Mouse (Mus musculus) stomach, embryonic 15.5 days (tissue): ENCODE data around the gene Washc4. TPM values are rescaled to one million over a fixed set of nuclear protein-coding genes. Genes with fewer than 3 reads are reported as not detected.

Experiments used
- ATAC-seq: fragments of 200-750 bp; cut with Nextera tagmentation; 2 replicates; pipeline ENCODE4 v1.8.0; 2017; ENCODE audit warnings: low read depth, moderate number of reproducible peaks, moderate TSS enrichment; ENCODE audit not compliant: insufficient read depth, low FRiP score
- H3K27ac ChIP-seq: fragments of 300-500 bp; sonication (generic); 2 replicates; pipeline ENCODE4 v1.5.1; 2015; ENCODE audit warnings: mild to moderate bottlenecking, inconsistent platforms
- H3K27me3 ChIP-seq: fragments of 300-500 bp; sonication (generic); replicated peaks from 2 replicates; pipeline ENCODE4 v1.6.1; 2015; ENCODE audit warnings: inconsistent platforms
- H3K36me3 ChIP-seq: fragments of 300-500 bp; sonication (generic); 2 replicates; pipeline ENCODE4 v1.6.1; 2015; ENCODE audit warnings: inconsistent platforms
- H3K4me1 ChIP-seq: fragments of 300-500 bp; sonication (generic); 2 replicates; pipeline ENCODE4 v1.6.1; 2015; ENCODE audit warnings: inconsistent platforms
- H3K4me2 ChIP-seq: fragments of 300-500 bp; sonication (generic); 2 replicates; pipeline ENCODE4 v1.6.1; 2015; ENCODE audit warnings: mild to moderate bottlenecking, inconsistent platforms
- H3K4me3 ChIP-seq: fragments of 300-500 bp; sonication (generic); replicated peaks from 2 replicates; pipeline ENCODE4 v1.5.1; 2015; ENCODE audit warnings: inconsistent platforms
- H3K9ac ChIP-seq: fragments of 300-500 bp; sonication (generic); 2 replicates; pipeline ENCODE4 v1.6.1; 2015; ENCODE audit warnings: inconsistent platforms
- H3K9me3 ChIP-seq: fragments of 300-500 bp; sonication (generic); 2 replicates; pipeline ENCODE4 v1.6.1; 2016; ENCODE audit warnings: inconsistent platforms
- WGBS: fragments of 180-500 bp; shearing (Covaris S2); methylation state at CpG from one replicate; pipeline ENCODE4 v1.1.7; 2015; 5-methylcytosine and 5-hydroxymethylcytosine counted together
- polyA plus RNA-seq: library from polyadenylated mRNA; unstranded; fragments of >200 nt; fragmentation: Nextera tagmentation; extraction: Ambion mirVana; gene quantifications from 2 replicates; pipeline ENCODE4 v1.2.1, GENCODE M21; 2015

Washc4 gene
- polyA plus RNA-seq, 1 experiment from 2014 or later = 39.1 TPM

DNA sequence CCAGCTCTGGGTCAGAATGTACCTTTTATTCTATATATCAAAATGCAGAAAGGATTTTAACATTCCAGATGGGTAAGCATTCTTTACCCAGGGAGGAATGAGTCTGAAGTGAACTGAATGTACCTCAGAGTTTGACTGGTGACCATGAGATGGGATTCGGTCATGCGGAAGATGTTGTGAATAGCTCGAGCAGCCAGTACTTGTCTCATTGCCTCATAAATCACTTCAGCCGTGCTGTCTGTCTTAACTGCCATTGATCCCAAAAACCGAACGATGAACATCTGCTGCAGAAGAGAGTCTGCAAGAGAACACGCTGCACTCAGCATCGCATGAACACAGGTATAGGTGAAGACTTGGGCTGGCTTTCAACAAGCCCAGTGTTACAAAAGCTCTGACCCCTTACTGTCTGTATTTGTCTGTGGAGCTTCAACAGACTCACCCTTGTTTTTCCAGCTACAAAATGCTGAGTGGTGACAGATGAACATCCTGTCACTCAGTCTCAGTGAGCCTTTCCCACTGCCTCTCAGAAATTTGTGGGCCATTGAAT is 62.2 kb downstream of the Washc4 start:
- Histone ChIP-seq H3K36me3 (peaks cover 30% of the 10 kb centered on the region), H3K27me3 (no peaks in the 10 kb centered on the region), H3K4me1 (no peaks in the 10 kb centered on the region), H3K4me3 (no peak overlapping the region), H3K4me2 (no peak overlapping the region), H3K9me3 (no peaks in the 10 kb centered on the region), H3K9ac (no peak overlapping the region), H3K27ac (no peak overlapping the region)
- WGBS = 79% methylated on average over 8 of the region's 8 CpGs
- no peak for ATAC-seq

DNA sequence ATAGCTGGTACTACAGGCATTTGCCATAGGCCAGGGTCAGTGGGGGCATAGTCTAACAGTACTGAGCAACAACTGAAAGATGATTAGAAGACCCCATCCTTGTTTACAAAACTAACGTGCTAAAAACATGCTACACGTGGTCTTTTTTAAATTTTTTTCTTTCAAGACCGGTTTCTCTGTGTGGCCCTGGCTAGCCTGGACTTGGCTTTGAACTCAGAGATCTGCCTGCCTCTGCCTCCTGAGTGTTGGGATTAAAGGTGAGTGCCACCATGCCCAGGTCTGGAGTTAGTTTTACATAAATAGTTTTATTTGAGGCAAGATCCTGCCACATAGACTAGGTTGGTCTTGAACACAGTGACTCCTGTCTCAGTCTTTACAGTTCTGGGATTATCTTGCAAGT is 63.6 kb downstream of the Washc4 start:
- Histone ChIP-seq H3K27ac (no peak overlapping the region), H3K9me3 (no peaks in the 10 kb centered on the region), H3K27me3 (no peaks in the 10 kb centered on the region), H3K4me1 (no peaks in the 10 kb centered on the region), H3K9ac (no peak overlapping the region), H3K36me3 (peaks cover 31% of the 10 kb centered on the region), H3K4me3 (no peak overlapping the region), H3K4me2 (no peak overlapping the region)
- WGBS = 90% methylated on average over 3 of the region's 3 CpGs
- no peak for ATAC-seq

DNA sequence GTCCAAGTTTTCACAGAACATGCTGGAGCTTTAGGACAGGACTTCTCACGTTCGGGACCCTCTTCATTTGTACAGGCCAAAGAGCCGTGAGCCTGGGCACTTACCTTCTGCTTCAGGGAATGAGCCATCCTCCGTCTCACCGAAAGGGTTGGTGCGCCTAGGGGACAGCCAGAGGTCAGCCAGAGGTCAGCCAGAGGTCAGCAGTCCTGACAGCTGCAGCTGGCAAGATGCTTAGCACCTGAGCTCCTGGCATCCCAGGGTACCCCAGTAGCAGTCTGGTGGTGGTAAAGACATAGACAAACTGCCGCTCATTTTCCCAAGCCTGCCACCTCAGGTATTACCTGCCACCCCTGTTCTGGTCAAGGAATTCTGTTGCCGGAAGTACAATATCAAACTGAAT is 65.0 kb downstream of the Washc4 start:
- Histone ChIP-seq H3K36me3 (peaks cover 29% of the 10 kb centered on the region), H3K4me3 (no peak overlapping the region), H3K4me1 (no peaks in the 10 kb centered on the region), H3K4me2 (no peak overlapping the region), H3K27ac (no peak overlapping the region), H3K27me3 (no peaks in the 10 kb centered on the region), H3K9me3 (no peaks in the 10 kb centered on the region), H3K9ac (no peak overlapping the region)
- WGBS = 73% methylated on average over 8 of the region's 8 CpGs
- no peak for ATAC-seq

DNA sequence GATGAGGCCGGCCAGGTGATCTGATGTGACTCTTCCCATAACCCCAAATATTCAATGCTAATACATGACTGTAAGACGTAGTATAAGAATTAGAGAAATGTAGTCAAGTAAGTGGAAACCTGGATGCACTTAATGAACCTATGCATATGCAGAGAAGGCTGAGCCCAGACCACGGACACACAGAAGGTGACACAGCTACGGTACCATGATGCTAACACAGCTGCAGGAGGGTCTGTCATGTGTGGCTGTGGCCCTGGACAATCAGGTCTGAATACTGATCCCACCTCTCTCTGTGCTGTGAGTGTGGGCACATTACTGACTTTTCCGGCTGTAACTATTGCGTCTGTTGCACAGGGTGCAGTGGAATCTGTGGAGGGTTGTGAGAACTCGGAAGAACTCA is 67.0 kb downstream of the Washc4 start:
- Histone ChIP-seq H3K4me1 (no peaks in the 10 kb centered on the region), H3K9ac (no peak overlapping the region), H3K4me2 (no peak overlapping the region), H3K9me3 (no peaks in the 10 kb centered on the region), H3K4me3 (no peak overlapping the region), H3K36me3 (peaks cover 23% of the 10 kb centered on the region), H3K27ac (no peak overlapping the region), H3K27me3 (no peaks in the 10 kb centered on the region)
- no peak for ATAC-seq
- whole genome bisulfite sequencing = 90% methylated on average over 7 of the region's 7 CpGs

DNA sequence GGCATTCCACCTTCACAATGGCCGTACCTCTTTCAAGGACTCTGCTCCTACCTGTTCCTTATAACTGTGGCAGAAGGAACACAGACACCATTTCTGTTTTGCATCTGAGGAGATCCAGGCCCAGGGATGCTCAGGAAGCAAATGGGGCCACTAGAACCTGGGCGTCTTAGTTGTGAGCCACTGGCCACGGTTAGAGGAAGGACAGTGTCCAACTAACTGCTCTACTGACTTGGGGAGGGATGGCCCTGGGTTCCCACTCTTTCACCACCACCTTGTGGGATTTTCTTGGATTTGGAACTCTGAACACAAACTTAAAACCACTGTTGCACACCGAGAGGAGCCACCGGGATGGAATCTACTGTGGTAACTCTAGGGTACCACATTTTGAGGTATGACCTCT is 68.3 kb downstream of the Washc4 start:
- no peaks in the 10 kb centered on the region for H3K9me3 ChIP-seq
- ATAC-seq = no peak
- WGBS = 88% methylated on average over 5 of the region's 5 CpGs

DNA sequence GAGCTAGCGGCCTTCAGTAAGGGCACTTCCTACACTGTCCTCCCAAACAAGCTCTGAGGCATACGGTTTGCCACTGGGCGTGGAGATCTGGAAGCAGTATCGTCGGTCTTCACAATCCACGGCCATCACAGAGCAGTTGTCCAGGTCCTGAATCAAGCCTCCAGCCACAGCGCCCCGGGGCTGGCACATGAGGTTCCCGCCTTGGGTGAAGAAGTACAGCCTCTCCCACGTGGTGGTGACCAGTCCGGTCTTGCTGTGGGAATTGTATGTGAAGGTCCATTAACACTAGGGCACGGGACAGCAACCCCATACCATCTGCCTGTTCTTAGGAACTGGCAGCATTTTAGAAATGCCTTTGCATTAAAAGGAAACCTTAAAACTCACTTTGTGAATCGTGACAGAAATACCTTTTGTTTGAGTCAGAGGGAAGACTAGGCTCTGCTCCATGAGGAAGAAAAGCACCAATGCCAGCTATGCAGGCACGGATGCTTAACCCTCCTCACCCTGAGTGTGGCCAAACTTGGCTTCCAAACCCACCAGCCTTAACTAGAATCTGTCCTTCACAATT is 69.2 kb downstream of the Washc4 start:
- H3K27ac ChIP-seq = no peak overlapping the region
- no peaks in the 10 kb centered on the region for H3K9me3 ChIP-seq
- H3K4me3 ChIP-seq = no peak overlapping the region
- H3K9ac ChIP-seq = no peak overlapping the region
- H3K27me3 ChIP-seq = no peaks in the 10 kb centered on the region
- ATAC-seq = no peak
- 91% methylated on average over 14 of the region's 14 CpGs for WGBS
- no peaks in the 10 kb centered on the region for H3K4me1 ChIP-seq
- H3K4me2 ChIP-seq = no peak overlapping the region
- peaks cover 17% of the 10 kb centered on the region for H3K36me3 ChIP-seq

More for the DNA sequence above, 68.3 kb downstream of the Washc4 start:
- H3K4me3 ChIP-seq = no peak overlapping the region
- H3K27ac ChIP-seq = no peak overlapping the region
- H3K4me2 ChIP-seq = no peak overlapping the region
- no peaks in the 10 kb centered on the region for H3K4me1 ChIP-seq
- H3K27me3 ChIP-seq = no peaks in the 10 kb centered on the region
- H3K9ac ChIP-seq = no peak overlapping the region
- peaks cover 23% of the 10 kb centered on the region for H3K36me3 ChIP-seq

DNA sequence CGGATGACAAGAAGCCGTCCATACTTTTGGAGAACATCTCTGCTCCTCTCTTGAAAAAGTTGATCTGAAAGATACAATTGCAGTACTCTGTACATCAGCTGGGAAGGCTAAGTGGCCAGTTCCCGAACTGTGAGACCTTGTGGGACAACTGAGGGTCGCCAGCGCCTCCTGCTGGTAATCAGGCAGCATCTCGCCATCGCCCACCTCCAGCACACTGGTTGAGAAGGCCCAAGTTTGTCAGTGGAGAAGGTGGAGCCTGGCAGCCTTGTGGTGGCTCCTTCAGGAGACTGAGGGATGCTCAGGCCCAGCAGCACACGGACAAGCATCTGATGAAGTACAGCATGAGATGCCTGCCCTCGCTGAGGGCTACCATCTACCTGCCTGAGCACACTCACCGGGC is 73.8 kb downstream of the Washc4 start:
- no peak for ATAC-seq

DNA sequence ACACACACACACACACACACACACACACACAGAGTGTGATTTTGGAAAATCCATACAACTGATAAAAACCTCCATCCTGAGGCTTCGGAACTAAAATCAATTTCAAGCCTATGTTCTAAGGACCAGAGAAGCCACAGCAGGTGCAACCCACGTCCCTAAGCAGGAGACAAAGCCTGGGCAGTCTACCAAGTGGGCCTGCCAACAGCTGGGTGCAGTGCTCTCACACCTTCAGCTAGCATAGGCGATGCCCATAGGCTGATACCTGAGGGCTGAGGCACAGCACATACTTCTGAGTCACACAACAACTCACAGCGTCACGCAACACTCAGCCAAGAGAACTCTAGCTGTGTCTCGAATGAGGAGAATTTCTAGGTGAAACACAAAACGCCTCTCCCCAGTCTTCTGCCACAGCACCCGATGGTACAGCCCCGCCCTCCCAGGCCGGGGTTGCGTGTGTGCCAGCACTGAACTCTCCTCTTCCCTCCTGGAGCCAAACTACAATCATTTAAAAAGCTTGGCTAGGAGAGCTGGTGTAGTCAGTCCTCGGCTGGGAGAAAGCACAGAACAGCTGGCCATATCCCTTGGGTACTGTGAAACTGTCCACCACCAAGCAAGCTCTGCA is 75.4 kb downstream of the Washc4 start:
- no peak overlapping the region for H3K9ac ChIP-seq
- H3K9me3 ChIP-seq = no peaks in the 10 kb centered on the region
- ATAC-seq = no peak
- no peak overlapping the region for H3K27ac ChIP-seq
- peaks cover 8% of the 10 kb centered on the region; the same call in 1 of the 2 replicates for H3K36me3 ChIP-seq
- no peak overlapping the region for H3K4me2 ChIP-seq
- H3K4me1 ChIP-seq = no peaks in the 10 kb centered on the region
- H3K4me3 ChIP-seq = no peak overlapping the region
- 86% methylated on average over 12 of the region's 12 CpGs for WGBS
- no peaks in the 10 kb centered on the region for H3K27me3 ChIP-seq

More for the DNA sequence above, 73.8 kb downstream of the Washc4 start:
- peaks cover 8% of the 10 kb centered on the region; the same call in 1 of the 2 replicates for H3K36me3 ChIP-seq
- H3K4me3 ChIP-seq = no peak overlapping the region
- no peaks in the 10 kb centered on the region for H3K9me3 ChIP-seq
- H3K9ac ChIP-seq = no peak overlapping the region
- no peaks in the 10 kb centered on the region for H3K27me3 ChIP-seq
- H3K4me2 ChIP-seq = no peak overlapping the region
- H3K4me1 ChIP-seq = no peaks in the 10 kb centered on the region
- H3K27ac ChIP-seq = no peak overlapping the region
- WGBS = 59% methylated on average over 10 of the region's 10 CpGs

DNA sequence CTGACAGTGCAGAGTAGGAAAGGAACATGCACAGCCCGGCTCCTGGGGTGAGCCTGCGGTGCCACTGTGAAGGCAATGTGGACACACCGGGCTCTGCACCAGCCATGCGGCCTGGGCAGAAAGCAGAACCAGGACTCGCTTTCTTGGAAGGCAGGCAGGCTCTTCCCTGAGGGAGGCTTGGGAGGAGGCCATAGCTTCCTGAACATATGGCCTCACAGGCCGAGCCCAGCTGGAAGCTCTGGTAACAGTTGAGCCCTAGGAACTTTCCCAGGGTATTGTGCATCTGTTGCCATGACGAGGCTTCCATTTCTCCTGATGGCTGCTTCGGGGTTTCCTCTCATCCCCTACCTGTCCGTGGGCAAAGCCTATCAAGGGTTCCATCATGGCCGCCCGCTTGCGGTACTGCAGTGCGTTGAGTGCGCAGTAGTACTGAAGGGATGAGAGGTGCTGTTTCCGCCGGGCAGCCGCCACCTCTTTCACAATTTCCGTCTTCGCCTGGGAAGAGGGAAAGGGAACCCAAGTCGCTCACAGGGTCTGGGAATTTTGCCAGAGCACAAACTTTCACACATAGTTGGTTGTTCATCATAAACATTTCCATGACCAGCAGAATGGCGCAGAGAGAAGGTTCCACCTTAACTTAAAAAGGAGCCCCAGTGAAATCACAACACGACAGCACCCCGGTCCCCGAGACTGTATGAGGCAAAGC is 77.0 kb downstream of the Washc4 start:
- peaks cover 9% of the 10 kb centered on the region; the same call in 1 of the 2 replicates for H3K36me3 ChIP-seq
- H3K4me3 ChIP-seq = no peak overlapping the region
- H3K9ac ChIP-seq = no peak overlapping the region
- no peak overlapping the region for H3K4me2 ChIP-seq
- H3K27me3 ChIP-seq = no peaks in the 10 kb centered on the region
- no peak for ATAC-seq
- H3K9me3 ChIP-seq = no peaks in the 10 kb centered on the region
- H3K4me1 ChIP-seq = no peaks in the 10 kb centered on the region
- H3K27ac ChIP-seq = no peak overlapping the region
- WGBS = 86% methylated on average over 24 of the region's 24 CpGs

DNA sequence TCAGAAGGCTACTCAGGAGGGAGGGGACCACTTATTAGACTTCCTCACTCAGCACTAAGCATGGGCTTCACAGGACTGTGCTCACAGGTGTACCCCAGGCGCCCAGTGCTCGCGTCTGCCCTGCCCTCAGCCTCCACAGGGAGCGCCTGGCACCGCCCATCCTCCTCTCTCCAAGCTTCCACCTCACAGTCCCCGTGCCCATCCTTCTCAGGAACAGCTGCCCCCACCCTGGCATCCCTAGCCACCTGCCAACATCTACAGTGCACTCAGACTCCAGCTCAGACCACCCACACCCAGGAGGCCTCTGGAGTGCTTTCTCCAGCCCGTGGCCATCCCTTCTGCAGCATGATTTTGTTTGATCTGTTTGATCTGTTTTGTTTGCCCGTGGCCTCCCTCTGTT is 80.5 kb downstream of the Washc4 start:
- H3K36me3 ChIP-seq = peaks cover 16% of the 10 kb centered on the region
- no peak overlapping the region for H3K27ac ChIP-seq
- H3K4me1 ChIP-seq = no peaks in the 10 kb centered on the region
- no peak overlapping the region for H3K4me2 ChIP-seq
- H3K9me3 ChIP-seq = no peaks in the 10 kb centered on the region
- H3K9ac ChIP-seq = no peak overlapping the region
- peak; percentile 34 for ATAC-seq
- no peaks in the 10 kb centered on the region for H3K27me3 ChIP-seq
- no peak overlapping the region for H3K4me3 ChIP-seq
- WGBS = 71% methylated on average over 8 of the region's 8 CpGs

DNA sequence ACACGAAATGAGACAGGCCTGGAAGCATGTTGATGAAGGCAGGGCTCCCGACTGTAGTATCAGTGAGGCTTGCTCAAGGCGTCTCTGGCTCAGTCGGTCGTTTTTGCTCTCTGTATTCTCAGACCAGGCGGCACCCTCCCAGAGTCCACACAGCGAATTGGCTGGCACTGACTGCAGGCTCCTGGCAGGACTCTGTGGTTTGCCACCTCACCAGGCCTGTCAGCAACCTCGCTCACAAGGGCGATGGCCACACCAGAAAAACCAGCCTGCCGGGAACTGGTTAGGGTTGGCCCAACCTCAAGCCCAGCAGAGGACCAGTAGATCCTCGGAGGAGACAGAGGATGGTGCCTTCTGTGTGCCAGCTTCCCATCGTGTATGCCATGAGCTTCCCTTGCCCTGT is 81.3 kb downstream of the Washc4 start:
- H3K9ac ChIP-seq = no peak overlapping the region
- no peak for ATAC-seq
- WGBS = 80% methylated on average over 12 of the region's 12 CpGs

DNA sequence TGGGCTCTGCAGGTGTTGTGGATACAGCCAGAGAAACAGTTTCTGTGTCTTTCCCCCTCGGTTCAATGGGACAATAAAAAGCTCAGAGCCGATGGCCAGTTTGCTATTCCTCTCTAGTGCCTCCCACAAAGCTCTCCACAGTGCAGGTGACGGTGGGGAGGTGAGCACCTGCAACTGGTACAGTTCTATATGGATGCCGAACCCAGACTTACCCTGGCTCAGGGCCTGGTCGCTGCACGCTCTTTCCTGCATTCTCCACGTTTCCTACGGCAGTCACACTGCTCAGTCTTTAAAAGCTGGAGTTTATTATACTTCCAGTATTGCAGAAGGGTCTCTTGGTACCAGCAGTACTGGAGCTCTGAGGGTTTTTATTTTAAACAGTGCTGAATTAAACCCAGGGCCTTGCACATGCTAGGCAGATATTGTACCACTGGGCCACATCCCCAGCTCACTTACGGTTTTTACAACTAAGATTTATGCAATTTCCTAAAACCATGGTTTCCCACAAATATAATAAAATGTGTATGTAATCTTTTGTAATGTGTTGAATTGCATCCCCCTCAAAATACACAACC is 83.6 kb downstream of the Washc4 start:
- no peak overlapping the region for H3K27ac ChIP-seq
- no peak overlapping the region for H3K4me2 ChIP-seq
- 95% methylated on average over 9 of the region's 9 CpGs for WGBS

More for the DNA sequence above, 81.3 kb downstream of the Washc4 start:
- Histone ChIP-seq H3K9me3 (no peaks in the 10 kb centered on the region), H3K36me3 (peaks cover 17% of the 10 kb centered on the region), H3K4me2 (no peak overlapping the region), H3K27ac (no peak overlapping the region), H3K27me3 (no peaks in the 10 kb centered on the region), H3K4me1 (no peaks in the 10 kb centered on the region), H3K4me3 (no peak overlapping the region)

More for the DNA sequence above, 83.6 kb downstream of the Washc4 start:
- no peaks in the 10 kb centered on the region for H3K27me3 ChIP-seq
- no peak overlapping the region for H3K4me3 ChIP-seq
- H3K4me1 ChIP-seq = no peaks in the 10 kb centered on the region
- H3K36me3 ChIP-seq = peaks cover 13% of the 10 kb centered on the region; the same call in 1 of the 2 replicates
- ATAC-seq = no peak
- H3K9me3 ChIP-seq = no peaks in the 10 kb centered on the region
- H3K9ac ChIP-seq = no peak overlapping the region
